Mouse (Mus musculus) CH12.LX (cell line): Measurements from ENCODE around the gene Hvcn1. TPM values are rescaled to one million over a fixed set of nuclear protein-coding genes. Genes with fewer than 3 reads are reported as not detected.

Experiments
- DNase-seq: peaks from one replicate; pipeline ENCODE4 v3.0.0-alpha.2; 2013; ENCODE audit errors: extremely low read depth
- H3K27ac ChIP-seq: 2 replicates; pipeline ENCODE4 v1.5.1; 2012; ENCODE audit warnings: low read depth, mild to moderate bottlenecking, control low read depth, moderate library complexity; ENCODE audit not compliant: insufficient read depth
- H3K27me3 ChIP-seq: replicated peaks from 2 replicates; pipeline ENCODE3; 2012; ENCODE audit warnings: inconsistent platforms
- H3K36me3 ChIP-seq, 2 experiments: replicated peaks in 1 of 2; 2 replicates each; pipeline versions ENCODE3 to v1.6.1; 2012; ENCODE audit warnings: inconsistent platforms in 1 of 2, low read length in 1 of 2, mild to moderate bottlenecking in 1 of 2, mixed read lengths in 1 of 2, moderate library complexity in 1 of 2; ENCODE audit not compliant: control insufficient read depth in 1 of 2, insufficient read depth in 1 of 2
- H3K4me1 ChIP-seq, 2 experiments: 2 replicates each; pipeline ENCODE4 v1.6.1; 2012; ENCODE audit warnings: inconsistent platforms in 1 of 2, moderate library complexity in 1 of 2; ENCODE audit not compliant: insufficient read depth in 2 of 2, control insufficient read depth in 1 of 2
- H3K4me2 ChIP-seq: 2 replicates; pipeline ENCODE4 v1.6.1; 2012; ENCODE audit warnings: low read depth, mild to moderate bottlenecking, control low read depth; ENCODE audit not compliant: poor library complexity, insufficient read depth, severe bottlenecking
- H3K4me3 ChIP-seq, 3 experiments: fragments of 150-350 bp in 1 of 3; sonication (generic) in 1 of 3; replicated peaks in 1 of 3; 2 replicates each; pipeline versions ENCODE3 to v1.5.1; 2011 to 2012; ENCODE audit warnings: low read depth in 2 of 3, low read length in 2 of 3, mild to moderate bottlenecking in 2 of 3, moderate library complexity in 2 of 3, control low read depth in 1 of 3, improper control_type of control experiment in 1 of 3, inconsistent platforms in 1 of 3, mixed read lengths in 1 of 3; ENCODE audit not compliant: poor library complexity in 1 of 3
- H3K79me2 ChIP-seq: replicated peaks from 2 replicates; pipeline ENCODE4 v1.6.1; 2012; ENCODE audit warnings: mild to moderate bottlenecking, moderate library complexity; ENCODE audit not compliant: control insufficient read depth, poor library complexity, insufficient read depth, severe bottlenecking; ENCODE audit errors: extremely low read depth
- H3K9ac ChIP-seq: 2 replicates; pipeline ENCODE4 v1.6.1; 2012; ENCODE audit warnings: low read depth, mild to moderate bottlenecking, control low read depth, moderate library complexity; ENCODE audit not compliant: insufficient read depth
- H3K9me3 ChIP-seq: replicated peaks from 2 replicates; pipeline ENCODE3; 2012; ENCODE audit warnings: low read length, inconsistent platforms, mixed read lengths
- BHLHE40 ChIP-seq: IDR thresholded peaks from 2 replicates; pipeline ENCODE4 v1.6.1; 2011; ENCODE audit warnings: mild to moderate bottlenecking, low read depth, low read length, improper control_type of control experiment
- CHD1 ChIP-seq: IDR thresholded peaks from 2 replicates; pipeline ENCODE4 v1.6.1; 2012; ENCODE audit warnings: low read depth, low read length, improper control_type of control experiment, inconsistent platforms
- CHD2 ChIP-seq: IDR thresholded peaks from 2 replicates; pipeline ENCODE4 v1.6.1; 2011; ENCODE audit warnings: low read length, improper control_type of control experiment
- CTCF ChIP-seq, 2 experiments: IDR thresholded peaks in 1 of 2; conservative IDR thresholded peaks in 1 of 2; 2 replicates each; pipeline ENCODE4 v1.5.1; 2011 to 2012; ENCODE audit warnings: low read depth in 2 of 2, low read length in 2 of 2, improper control_type of control experiment in 1 of 2, inconsistent platforms in 1 of 2, mild to moderate bottlenecking in 1 of 2, moderate library complexity in 1 of 2
- E2F4 ChIP-seq: IDR thresholded peaks from 2 replicates; pipeline ENCODE4 v1.6.1; 2011; ENCODE audit warnings: low read depth, low read length, improper control_type of control experiment; ENCODE audit not compliant: insufficient replicate concordance
- ELF1 ChIP-seq: IDR thresholded peaks from 2 replicates; pipeline ENCODE4 v1.6.1; 2014; ENCODE audit warnings: low read depth, mild to moderate bottlenecking, inconsistent platforms, low read length, improper control_type of control experiment
- ETS1 ChIP-seq: conservative IDR thresholded peaks from 2 replicates; pipeline ENCODE4 v1.6.1; 2012; ENCODE audit warnings: low read depth, mild to moderate bottlenecking, inconsistent platforms, low read length, improper control_type of control experiment, moderate library complexity
- IRF4 ChIP-seq: IDR thresholded peaks from 2 replicates; pipeline ENCODE4 v1.6.1; 2014; ENCODE audit warnings: low read depth, mild to moderate bottlenecking, inconsistent platforms, low read length, improper control_type of control experiment
- KAT2A ChIP-seq: IDR thresholded peaks from 2 replicates; pipeline ENCODE4 v1.6.1; 2012; ENCODE audit warnings: low read length, improper control_type of control experiment, inconsistent platforms; ENCODE audit not compliant: insufficient replicate concordance
- MXI1 ChIP-seq: IDR thresholded peaks from 2 replicates; pipeline ENCODE4 v1.6.1; 2011; ENCODE audit warnings: mild to moderate bottlenecking, low read depth, low read length, improper control_type of control experiment
- MYC ChIP-seq: IDR thresholded peaks from 2 replicates; pipeline ENCODE4 v1.6.1; 2011; ENCODE audit warnings: low read depth, mild to moderate bottlenecking, improper control_type of control experiment, low read length
- NELFE ChIP-seq: IDR thresholded peaks from 2 replicates; pipeline ENCODE4 v1.6.1; 2011; ENCODE audit warnings: low read depth, low read length, improper control_type of control experiment
- NRF1 ChIP-seq: IDR thresholded peaks from 2 replicates; pipeline ENCODE4 v1.6.1; 2014; ENCODE audit warnings: low read depth, mild to moderate bottlenecking, inconsistent platforms, low read length, improper control_type of control experiment, moderate library complexity
- RCOR1 ChIP-seq: conservative IDR thresholded peaks from 2 replicates; pipeline ENCODE4 v1.6.1; 2012; ENCODE audit warnings: low read depth, mild to moderate bottlenecking, inconsistent platforms, low read length, improper control_type of control experiment
- SIN3A ChIP-seq: IDR thresholded peaks from 2 replicates; pipeline ENCODE4 v1.6.1; 2012; ENCODE audit warnings: low read length, improper control_type of control experiment, inconsistent platforms
- TBP ChIP-seq: conservative IDR thresholded peaks from 2 replicates; pipeline ENCODE4 v1.6.1; 2011; ENCODE audit warnings: low read depth, low read length, improper control_type of control experiment
- TCF12 ChIP-seq: IDR thresholded peaks from 2 replicates; pipeline ENCODE4 v1.6.1; 2014; ENCODE audit warnings: low read depth, mild to moderate bottlenecking, inconsistent platforms, low read length, improper control_type of control experiment
- UBTF ChIP-seq: IDR thresholded peaks from 2 replicates; pipeline ENCODE4 v1.6.1; 2012; ENCODE audit warnings: low read depth, mild to moderate bottlenecking, inconsistent platforms, low read length, improper control_type of control experiment, moderate library complexity
- USF1 ChIP-seq: IDR thresholded peaks from 2 replicates; pipeline ENCODE4 v1.6.1; 2014; ENCODE audit warnings: low read depth, mild to moderate bottlenecking, inconsistent platforms, low read length, improper control_type of control experiment
- ZC3H11A ChIP-seq: IDR thresholded peaks from 2 replicates; pipeline ENCODE4 v1.6.1; 2012; ENCODE audit warnings: low read depth, mild to moderate bottlenecking, inconsistent platforms, low read length, improper control_type of control experiment
- ZKSCAN1 ChIP-seq: IDR thresholded peaks from 2 replicates; pipeline ENCODE4 v1.6.1; 2012; ENCODE audit warnings: low read depth, inconsistent platforms, low read length, improper control_type of control experiment, borderline replicate concordance
- ZMIZ1 ChIP-seq: IDR thresholded peaks from 2 replicates; pipeline ENCODE4 v1.6.1; 2012; ENCODE audit warnings: low read depth, mild to moderate bottlenecking, inconsistent platforms, low read length, improper control_type of control experiment
- ZNF384 ChIP-seq: IDR thresholded peaks from 2 replicates; pipeline ENCODE4 v1.6.1; 2012; ENCODE audit warnings: low read depth, low read length, improper control_type of control experiment, inconsistent platforms
- dilution Hi-C: fragments of 300-500 bp; cut with MboI; formaldehyde crosslinking; loops from 2 replicates; pipeline ENCODE4 v1.14.3; 2020; ENCODE audit warnings: low sequenced_read_pairs; ENCODE audit not compliant: extremely low pct_unique_long_range_greater_than_20kb, extremely low pct_ligation_motif_present
- in situ Hi-C: fragments of 300-500 bp; cut with MboI; formaldehyde crosslinking; loops from 3 replicates; pipeline ENCODE4 v1.14.3; 2019; ENCODE audit warnings: low sequenced_read_pairs, low pct_ligation_motif_present, low pct_unique_long_range_greater_than_20kb, mixed read lengths
- polyA plus RNA-seq: library from polyadenylated mRNA; unstranded; fragments of >175 nt; gene quantifications from 2 replicates; pipeline ENCODE4 v1.2.1, GENCODE M21; 2012; ENCODE audit warnings: low read depth; ENCODE audit not compliant: insufficient read length
- total RNA-seq, 2 experiments: library from RNA; depleted of rRNA; stranded (reverse); fragments of 300-350 nt in 1 of 2; fragments of >200 nt in 1 of 2; gene quantifications; 2 replicates each; pipeline ENCODE4 v1.2.3; 2012 to 2014

The Hvcn1 gene
- total and polyA plus RNA-seq, 3 experiments, result 143 to 159 (median 156) TPM

- Histone ChIP-seq H3K27me3 (no peaks in the 10 kb centered on the region), H3K4me2 (no peak overlapping the region), H3K4me1 (peaks cover 9 to 36% of the 10 kb centered on the region in 2 experiments), H3K27ac (no peak overlapping the region), H3K4me3 (no peak overlapping the region), H3K79me2 (peaks cover 8% of the 10 kb centered on the region), H3K9me3 (no peaks in the 10 kb centered on the region), H3K9ac (no peak overlapping the region), H3K36me3 (peaks cover 62 to 93% of the 10 kb centered on the region in 2 experiments)
- in situ Hi-C loops (no loop called here), dilution Hi-C loops (no loop called here)
- DNase-seq, result no peak
- TF ChIP-seq UBTF (no peak), ZKSCAN1 (no peak)
Measured at GRCm38 (mm10) chr5:122240521-122240920, 33.9 kb downstream of the Hvcn1 start.

- DNase-seq, result no peak
- in situ Hi-C loops, result no loop called here
- no peak overlapping the region for H3K27ac ChIP-seq
Measured at GRCm38 (mm10) chr5:122240989-122241388, 34.4 kb downstream of the Hvcn1 start.

GRCm38 (mm10) chr5:122242521-122243123 is 36.0 kb downstream of the Hvcn1 start:
- dilution Hi-C loops, result no loop called here
- no peak for DNase-seq
- H3K4me3 ChIP-seq, result no peak overlapping the region
- in situ Hi-C loops, result no loop called here
- no peaks in the 10 kb centered on the region for H3K79me2 ChIP-seq
- H3K9me3 ChIP-seq, result no peaks in the 10 kb centered on the region
- H3K4me2 ChIP-seq, result no peak overlapping the region
- peaks cover 13 to 26% of the 10 kb centered on the region in 2 experiments; a peak in 3 of 4 replicates for H3K4me1 ChIP-seq
- H3K27me3 ChIP-seq, result no peaks in the 10 kb centered on the region
- H3K27ac ChIP-seq, result no peak overlapping the region
- no peak for TF ChIP-seq ETS1
- TF ChIP-seq ZNF384, result no peak
- TF ChIP-seq MYC, result no peak
- TF ChIP-seq USF1, result no peak
- TF ChIP-seq BHLHE40, result no peak
- TF ChIP-seq ZMIZ1, result no peak
- no peak for TF ChIP-seq CHD2
- TF ChIP-seq, all 38 proteins: peak for 0
- H3K9ac ChIP-seq, result no peak overlapping the region
- peaks cover 61 to 90% of the 10 kb centered on the region in 2 experiments for H3K36me3 ChIP-seq

More at GRCm38 (mm10) chr5:122240989-122241388, 34.4 kb downstream of the Hvcn1 start:
- TF ChIP-seq SIN3A (no peak), ETS1 (no peak), CHD1 (no peak), RCOR1 (no peak), TBP (no peak), CTCF (conservative IDR thresholded peaks at IDR 0.05 in 1 of 2, IDR thresholded peaks at IDR 0.05 in 1 of 2; ENCODE audit: low read depth in 2 of 2, low read length in 2 of 2) (no peak), NELFE (no peak), MXI1 (no peak), TCF12 (no peak), ELF1 (no peak), NRF1 (no peak), ZC3H11A (no peak), IRF4 (no peak), KAT2A (no peak), E2F4 (no peak)
- H3K36me3 ChIP-seq, result peaks cover 65 to 92% of the 10 kb centered on the region in 2 experiments
- peaks cover 5% of the 10 kb centered on the region for H3K79me2 ChIP-seq
- H3K4me1 ChIP-seq, result peaks cover 4 to 32% of the 10 kb centered on the region in 2 experiments
- no peaks in the 10 kb centered on the region for H3K9me3 ChIP-seq
- no peak overlapping the region for H3K4me2 ChIP-seq
- no peak overlapping the region for H3K4me3 ChIP-seq
- H3K27me3 ChIP-seq, result no peaks in the 10 kb centered on the region
- H3K9ac ChIP-seq, result no peak overlapping the region
- dilution Hi-C loops, result no loop called here
